Mouse (Mus musculus) right cerebral cortex, postnatal 10 days (tissue): ENCODE results near the gene A2ml1.
"Not testable (repeated sequence)": the region's sequence is repeated elsewhere in the genome, so short reads cannot be mapped to it uniquely, and the experiment has no call there.

ENCODE experiments used
- DNase-seq, 2 experiments: peaks; one replicate each; pipeline ENCODE4 v3.0.0; 2021; ENCODE audit warnings: low spot score in 2 of 2

Gene A2ml1

DNA sequence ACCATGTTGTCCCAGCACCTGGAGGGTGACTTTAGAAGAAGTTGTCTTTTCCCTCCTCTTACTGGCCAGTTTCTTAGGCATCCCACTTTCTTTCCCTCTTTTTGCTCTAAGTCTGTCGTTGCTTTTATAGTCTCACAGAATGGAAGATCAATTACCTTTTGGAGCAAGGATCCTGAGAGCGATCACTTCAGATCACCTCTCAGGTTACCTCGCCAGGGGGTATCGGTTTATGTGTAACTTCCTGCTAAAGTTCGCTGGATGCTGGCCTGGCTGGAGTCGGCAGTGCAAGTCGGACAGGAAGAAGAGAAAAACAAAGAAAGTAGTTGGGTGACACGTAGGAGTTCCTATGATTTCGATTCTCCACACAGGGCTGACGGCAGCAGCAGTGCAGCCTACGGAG, at the start of gene A2ml1:
TSS of gene A2ml1 (minus strand) at position 101 of the 400 bp plus-strand sequence.
- no peak for DNase-seq

DNA sequence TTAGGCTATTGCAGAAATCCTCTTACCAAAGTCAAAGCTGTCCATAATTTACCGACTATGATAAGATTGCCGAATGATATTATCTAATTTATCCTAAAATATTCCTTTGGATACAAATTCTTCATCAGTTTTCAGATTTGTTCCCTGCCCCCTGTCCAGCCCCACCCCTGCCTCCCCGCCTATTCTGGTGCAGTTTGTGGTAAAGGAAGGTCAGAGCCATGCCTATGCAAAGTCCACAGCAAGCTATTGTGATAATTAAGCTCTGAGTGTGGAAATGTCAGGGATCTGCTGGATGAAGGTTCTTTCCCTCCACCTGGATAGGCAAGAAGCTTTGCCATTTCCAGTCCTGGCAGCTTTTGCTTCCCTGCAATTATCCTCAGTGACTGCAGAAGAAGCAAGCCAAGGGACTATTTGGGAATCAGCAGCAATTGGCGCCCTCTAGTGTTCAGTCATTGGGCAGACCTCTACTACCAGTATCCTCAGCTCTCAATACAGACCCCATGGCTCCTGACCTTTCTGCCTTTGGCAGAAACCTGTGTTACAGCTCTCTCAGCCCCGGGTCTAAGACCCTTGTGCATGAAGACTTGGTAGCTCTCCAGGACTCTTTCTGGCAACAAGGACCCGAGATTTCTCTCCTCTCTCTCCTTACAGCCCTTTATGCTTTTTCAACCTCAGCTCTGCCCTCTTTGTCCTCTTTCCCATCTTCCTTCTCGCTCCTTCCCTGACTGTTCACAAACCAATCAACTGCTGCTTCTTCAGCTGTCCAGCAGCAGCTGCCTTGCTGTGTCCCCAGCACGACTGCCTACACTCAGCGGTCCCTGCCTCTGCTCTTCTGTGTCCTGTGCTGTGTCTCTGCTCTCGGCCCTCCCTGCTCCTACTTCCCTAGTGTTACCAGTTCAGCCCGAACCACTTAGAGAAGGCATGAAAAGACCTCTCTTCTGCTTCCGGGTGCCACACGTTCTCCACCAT, 48.6 kb upstream of the A2ml1 start:
- peak; percentile 62 to 70 for DNase-seq

DNA sequence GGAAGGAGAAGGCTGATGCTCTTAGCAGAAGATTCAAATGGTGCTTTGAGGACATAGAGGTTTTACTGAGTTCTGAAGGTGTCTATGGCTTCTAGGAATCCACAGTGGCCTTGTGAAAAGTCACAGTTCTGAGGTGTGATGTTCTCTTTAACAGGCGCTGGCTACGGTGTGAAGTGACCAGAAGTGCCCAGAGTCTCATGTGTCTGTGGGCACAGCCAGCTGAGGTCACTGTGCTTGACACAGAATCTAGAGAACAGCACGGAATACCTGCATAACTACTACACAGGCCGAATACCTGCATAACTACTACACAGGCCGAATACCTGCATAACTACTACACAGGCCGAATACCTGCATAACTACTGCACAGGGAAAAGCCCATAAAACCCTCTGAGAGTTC, 43.8 kb upstream of the A2ml1 start:
- not testable (repeated sequence) for DNase-seq

DNA sequence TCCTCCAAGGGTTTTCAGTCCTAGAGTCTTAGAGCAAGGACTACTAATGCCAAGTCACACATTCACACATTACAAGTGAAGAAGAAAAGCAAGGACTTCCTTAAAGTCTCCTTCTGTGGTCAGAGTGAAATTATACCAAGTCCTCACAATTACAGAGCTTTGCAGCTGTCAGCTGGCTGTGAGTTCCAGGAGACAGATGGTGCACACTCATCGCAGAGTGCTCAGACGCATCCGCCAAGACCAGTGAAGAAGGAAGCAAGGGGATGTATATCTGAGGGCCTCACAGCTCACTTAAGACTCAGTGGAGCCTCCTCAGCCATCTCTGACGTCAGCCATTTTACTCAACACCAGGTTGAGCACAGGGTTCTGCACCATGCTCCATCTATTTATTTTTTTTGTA, 43.0 kb upstream of the A2ml1 start:
- DNase-seq, result peak; percentile 44 to 63

- DNase-seq, result not testable (repeated sequence)
These were observed 42.0 kb upstream of the A2ml1 start, which contains the start of gene Klrb1a for GRCm38 (mm10) chr6:128623433-128623832. Klrb1a (minus strand) TSS chr6:128623533.

GRCm38 (mm10) chr6:128622733-128623132, 41.3 kb upstream of the A2ml1 start:
- no peak for DNase-seq

- DNase-seq, result no peak
These were observed 24.9 kb upstream of the A2ml1 start for GRCm38 (mm10) chr6:128606350-128606749.

DNA sequence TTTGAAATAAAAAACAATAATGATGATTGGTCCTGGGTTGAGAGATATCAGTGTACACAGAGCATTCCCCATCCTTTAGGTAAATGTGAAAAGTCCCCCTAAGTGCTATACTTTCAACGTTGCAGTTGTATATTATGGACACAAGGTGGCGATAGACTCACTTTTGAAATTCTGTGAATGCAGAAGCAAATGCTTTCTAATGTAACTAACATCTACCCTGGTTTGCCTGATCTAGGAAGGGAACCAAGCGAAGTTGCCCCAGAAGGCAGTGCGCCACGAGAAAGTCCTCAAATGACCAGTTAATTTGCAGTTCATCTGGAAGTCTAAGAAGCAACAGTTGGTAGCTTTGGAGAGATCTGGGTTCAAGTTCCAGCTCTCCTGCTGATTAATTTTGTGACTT, 23.1 kb upstream of the A2ml1 start:
- DNase-seq, result peak in 1 of 2 experiments; percentile 32

- DNase-seq, result peak in 1 of 2 experiments; percentile 29
These were observed 21.2 kb upstream of the A2ml1 start for GRCm38 (mm10) chr6:128602463-128603201.

- no peak for DNase-seq
These were observed 20.6 kb upstream of the A2ml1 start for GRCm38 (mm10) chr6:128602026-128602425.

DNA sequence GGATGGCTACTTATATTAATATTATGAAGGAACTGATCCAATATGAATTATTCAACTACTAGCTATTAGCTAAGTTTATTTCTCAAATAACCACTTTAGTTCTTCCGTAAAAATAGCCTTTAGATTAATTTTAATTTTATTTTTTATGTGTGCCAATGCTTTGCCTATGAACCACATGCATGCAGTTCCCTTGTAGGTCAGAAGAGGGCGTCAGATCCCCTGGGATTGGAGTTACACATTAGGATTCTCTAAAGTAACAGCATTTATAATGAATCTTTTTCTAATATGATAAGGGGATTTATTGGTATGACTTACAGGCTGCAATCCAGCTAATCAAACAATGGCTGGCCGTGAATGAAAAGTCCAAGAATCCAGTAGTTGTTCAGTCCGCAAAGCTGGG, 18.1 kb upstream of the A2ml1 start:
- DNase-seq, result no peak

- DNase-seq, result no peak
These were observed 17.0 kb upstream of the A2ml1 start for GRCm38 (mm10) chr6:128598256-128599047.

DNA sequence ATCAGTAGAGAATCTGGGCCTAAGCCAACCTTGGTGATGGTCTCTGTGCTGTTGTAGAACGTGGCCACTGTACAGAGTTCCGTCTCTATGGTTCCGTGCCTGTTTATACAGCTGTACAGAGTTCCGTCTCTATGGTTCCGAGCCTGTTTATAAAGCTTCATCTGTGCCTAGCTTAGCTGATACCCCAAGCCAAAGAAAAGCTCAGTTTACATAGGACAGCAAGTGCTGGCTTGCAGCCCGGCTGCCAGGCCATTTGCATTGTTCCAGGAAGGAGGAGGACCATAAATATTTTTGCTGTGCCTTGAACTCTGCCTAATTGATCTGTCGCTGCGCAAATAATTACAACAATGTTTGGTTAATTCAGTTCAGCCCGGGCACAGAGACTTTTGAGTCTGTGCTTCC, 15.7 kb upstream of the A2ml1 start:
- peak; percentile 56 to 81 for DNase-seq

- no peak for DNase-seq
These were observed 13.2 kb upstream of the A2ml1 start for GRCm38 (mm10) chr6:128594651-128595050.

DNA sequence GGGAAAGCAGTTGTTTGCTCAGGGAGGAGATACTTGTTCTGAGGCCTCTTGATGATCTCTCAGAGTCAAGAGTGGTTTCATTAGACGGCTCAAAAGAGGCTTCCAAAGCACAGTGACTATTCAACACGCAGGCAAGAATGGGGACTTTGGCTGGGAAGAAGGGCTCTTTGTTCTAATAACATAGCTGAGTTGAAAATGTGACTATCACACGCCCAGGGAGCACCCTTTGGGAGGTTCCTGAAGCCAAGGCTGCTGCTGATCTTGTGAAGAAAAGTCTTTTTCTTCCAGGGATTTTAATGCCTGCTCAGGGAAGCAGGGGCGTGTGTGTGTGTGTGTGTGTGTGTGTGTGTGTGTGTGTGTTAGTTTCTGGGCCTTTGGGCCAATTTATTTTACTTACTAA, 8.0 kb upstream of the A2ml1 start:
- DNase-seq, result no peak

GRCm38 (mm10) chr6:128587619-128588018, 6.2 kb upstream of the A2ml1 start:
- no peak for DNase-seq

DNA sequence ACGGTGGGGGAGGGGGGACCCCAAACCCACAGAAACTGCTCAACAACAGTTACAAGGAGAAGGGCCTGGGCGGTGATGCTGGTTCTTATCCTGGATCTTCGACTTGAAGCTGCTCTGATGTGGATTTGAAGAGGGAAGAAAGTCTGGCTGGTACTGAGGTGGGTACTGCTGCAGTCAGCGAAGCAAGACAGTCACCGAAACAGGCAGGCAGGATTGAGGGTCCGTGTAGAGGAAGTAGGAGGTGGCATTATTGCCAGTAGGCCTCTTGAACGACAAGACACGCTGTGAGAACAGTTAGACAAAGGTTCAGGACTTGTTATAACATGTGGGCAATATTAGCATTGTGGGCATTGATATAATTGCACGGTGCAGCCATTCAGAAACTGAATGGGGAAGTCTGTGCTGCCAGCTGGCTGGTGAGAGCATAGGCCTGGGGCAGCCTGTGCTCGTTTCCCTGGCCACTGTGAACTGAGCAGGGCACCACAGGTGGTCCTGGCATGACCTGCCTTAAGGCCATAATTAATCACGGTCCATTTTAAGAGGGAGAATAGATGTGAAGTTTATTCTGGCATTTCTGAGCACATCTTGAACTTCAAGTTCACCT, 4.3 kb upstream of the A2ml1 start:
- no peak for DNase-seq

GRCm38 (mm10) chr6:128584070-128584660, 2.8 kb upstream of the A2ml1 start:
- DNase-seq, result no peak

DNA sequence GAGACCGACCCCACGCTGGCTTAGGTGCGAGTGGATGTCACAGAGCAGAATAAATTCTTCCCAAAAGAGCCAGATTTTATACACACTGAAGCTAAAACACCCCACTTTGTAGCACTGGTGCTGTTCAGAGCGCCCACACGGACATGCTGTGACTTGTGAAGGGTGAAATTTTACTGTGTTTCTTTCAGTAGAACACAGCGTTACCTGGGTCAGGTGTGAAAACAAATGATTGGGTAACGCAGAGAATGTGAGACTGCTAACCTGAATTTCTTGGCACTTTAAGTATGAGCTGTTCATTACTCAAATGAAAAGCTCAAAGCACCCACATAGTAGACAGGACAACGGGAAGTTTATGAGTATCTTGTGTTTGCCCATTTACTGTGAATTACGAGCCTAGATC, 4.1 kb downstream of the A2ml1 start:
- no peak for DNase-seq

- DNase-seq, result no peak
These were observed 14.8 kb downstream of the A2ml1 start for GRCm38 (mm10) chr6:128566589-128566988.

DNA sequence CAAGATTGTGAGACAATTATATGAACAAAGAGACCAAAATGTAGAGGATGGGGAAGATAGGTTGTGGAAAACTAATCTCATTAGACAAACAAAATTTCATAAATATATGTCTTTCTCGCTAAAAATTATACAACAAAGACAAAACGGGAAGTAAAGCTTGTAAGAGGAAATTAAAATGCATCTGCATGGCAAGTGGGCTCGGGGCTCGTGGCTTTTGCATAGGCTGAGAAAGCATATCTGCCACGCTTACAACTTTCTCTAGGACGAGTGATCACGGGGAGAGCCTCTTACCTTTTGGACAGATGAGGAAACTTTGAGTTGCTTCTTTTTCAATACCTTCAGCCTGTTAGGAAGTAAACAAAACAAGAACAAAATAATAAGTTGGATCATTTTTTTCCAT, 27.4 kb downstream of the A2ml1 start:
- DNase-seq, result no peak
